Mouse (Mus musculus) stomach, postnatal 0 days (tissue): ENCODE results near the gene Noto. TPM values are rescaled to one million over a fixed set of nuclear protein-coding genes. Genes with fewer than 3 reads are reported as not detected.

Source experiments
- ATAC-seq: fragments of 200-750 bp; cut with Nextera tagmentation; 2 replicates; pipeline ENCODE4 v1.8.0; 2017; ENCODE audit not compliant: low FRiP score, low TSS enrichment
- DNase-seq: peaks from one replicate; pipeline ENCODE4 v3.0.0-alpha.2; 2016; ENCODE audit warnings: low spot score
- H3K27ac ChIP-seq: fragments of 300-500 bp; sonication (generic); replicated peaks from 2 replicates; pipeline ENCODE4 v1.5.1; 2014; ENCODE audit warnings: mild to moderate bottlenecking, control low read depth
- H3K27me3 ChIP-seq: fragments of 300-500 bp; sonication (generic); 2 replicates; pipeline ENCODE4 v1.6.1; 2014; ENCODE audit warnings: low read length; ENCODE audit not compliant: control insufficient read depth, insufficient read depth
- H3K36me3 ChIP-seq: fragments of 300-500 bp; sonication (generic); 2 replicates; pipeline ENCODE4 v1.6.1; 2014; ENCODE audit warnings: low read length, mixed read lengths; ENCODE audit not compliant: control insufficient read depth, insufficient read depth
- H3K4me1 ChIP-seq: fragments of 300-500 bp; sonication (generic); replicated peaks from 2 replicates; pipeline ENCODE4 v1.6.1; 2014; ENCODE audit warnings: antibody characterized with exemption; ENCODE audit not compliant: control insufficient read depth, insufficient read depth
- H3K4me2 ChIP-seq: fragments of 300-500 bp; sonication (generic); replicated peaks from 2 replicates; pipeline ENCODE4 v1.6.1; 2014; ENCODE audit warnings: low read depth, mild to moderate bottlenecking, control low read depth, moderate library complexity
- H3K4me3 ChIP-seq: fragments of 300-500 bp; sonication (generic); 2 replicates; pipeline ENCODE4 v1.5.1; 2014; ENCODE audit warnings: low read depth, low read length, control low read depth
- H3K9ac ChIP-seq: fragments of 300-500 bp; sonication (generic); 2 replicates; pipeline ENCODE4 v1.6.1; 2014; ENCODE audit warnings: mild to moderate bottlenecking, low read length, control low read depth, mixed read lengths
- H3K9me3 ChIP-seq: fragments of 300-500 bp; sonication (generic); 2 replicates; pipeline ENCODE4 v1.6.1; 2016; ENCODE audit warnings: low read length; ENCODE audit not compliant: control insufficient read depth
- CTCF ChIP-seq: IDR thresholded peaks from 2 replicates; pipeline ENCODE4 v1.5.1; 2016; ENCODE audit warnings: antibody characterized with exemption, low read depth, mild to moderate bottlenecking, moderate library complexity
- EP300 ChIP-seq: optimal IDR thresholded peaks from 2 replicates; pipeline ENCODE3; 2016; ENCODE audit warnings: antibody characterized with exemption
- WGBS: fragments of 180-500 bp; shearing (Covaris S2); extraction: QIAGEN DNeasy Blood & Tissue Kit; methylation state at CpG from one replicate; pipeline ENCODE4 v1.1.7; 2014; 5-methylcytosine and 5-hydroxymethylcytosine counted together
- polyA plus RNA-seq: library from polyadenylated mRNA; unstranded; fragments of >200 nt; fragmentation: Nextera tagmentation; extraction: Ambion mirVana; gene quantifications from 2 replicates; pipeline ENCODE4 v1.2.1, GENCODE M21; 2015

Noto gene
- polyA plus RNA-seq, 1 experiment from 2014 or later, result not detected

DNA sequence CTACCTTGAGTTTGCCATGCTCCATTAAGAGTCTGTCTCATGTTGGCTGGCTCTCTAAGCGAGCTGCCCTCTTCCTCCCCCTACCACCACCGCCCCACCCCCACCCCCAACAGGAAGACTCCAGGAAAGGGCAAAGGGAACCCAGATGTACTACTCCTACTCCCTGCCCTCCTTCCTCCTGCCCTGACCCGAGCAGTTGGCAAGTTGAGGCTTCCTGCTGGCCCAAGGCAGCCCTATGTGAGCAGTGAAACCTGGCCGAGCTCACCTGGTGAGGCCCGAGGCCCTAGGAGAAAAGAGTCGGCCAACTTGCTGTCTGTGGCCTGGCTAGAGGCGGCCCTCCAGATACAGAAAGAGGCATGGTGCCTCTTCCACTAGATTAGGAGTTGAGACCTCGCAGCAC lies 45.1 kb upstream of the Noto start:
- H3K27ac ChIP-seq, result no peak overlapping the region
- 58% methylated on average over 8 of the region's 8 CpGs for WGBS
- no peak overlapping the region for H3K9ac ChIP-seq

DNA sequence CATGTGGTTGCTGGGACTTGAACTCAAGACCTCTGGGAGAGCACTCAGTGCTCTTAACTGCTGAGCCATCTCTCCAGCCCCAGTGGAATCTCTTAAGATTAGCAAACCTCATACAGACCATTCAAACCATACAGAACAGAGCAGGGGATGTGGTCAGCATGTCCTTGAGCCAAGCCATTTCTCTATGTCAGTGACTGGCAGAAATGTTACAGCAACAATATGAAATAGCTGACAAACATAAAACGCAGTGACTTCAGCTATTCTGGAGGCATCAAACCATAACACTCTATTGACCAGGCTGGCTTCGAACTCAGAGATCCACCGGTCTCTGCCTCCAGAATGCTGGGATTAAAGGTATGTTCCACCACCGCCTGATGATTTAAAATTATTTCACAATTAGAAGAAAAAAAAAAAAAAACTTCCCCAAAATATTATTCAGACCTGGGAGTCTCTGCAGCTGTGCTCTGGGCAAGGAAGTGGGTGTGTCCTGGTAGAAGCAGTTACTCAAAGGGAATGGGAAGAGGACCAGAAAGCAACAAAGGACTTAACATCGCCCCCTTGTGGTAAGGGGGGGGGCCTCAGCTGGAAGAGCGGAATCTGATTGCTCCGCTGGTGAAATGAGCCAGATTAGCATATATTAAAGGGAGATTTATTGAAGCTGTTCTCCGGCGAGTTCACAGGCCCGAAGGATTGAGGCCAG lies 43.3 kb upstream of the Noto start:
- Histone ChIP-seq H3K9me3 (no peaks in the 10 kb centered on the region), H3K4me1 (no peaks in the 10 kb centered on the region), H3K4me2 (peak overlapping the region; percentile 17; the same call in 1 of the 2 replicates), H3K27ac (no peak overlapping the region), H3K4me3 (no peak overlapping the region), H3K9ac (no peak overlapping the region), H3K36me3 (no peaks in the 10 kb centered on the region), H3K27me3 (no peaks in the 10 kb centered on the region)
- ATAC-seq, result peak; percentile 84
- peak; percentile 85 for DNase-seq
- TF ChIP-seq CTCF, result peak; percentile 93
- TF ChIP-seq EP300, result no peak
- WGBS, result 22% methylated on average over 10 of the region's 10 CpGs

More for the DNA sequence above, 45.1 kb upstream of the Noto start:
- ATAC-seq (no peak), DNase-seq (no peak)
- H3K4me3 ChIP-seq, result no peak overlapping the region
- TF ChIP-seq CTCF (no peak), EP300 (no peak)
- H3K9me3 ChIP-seq, result no peaks in the 10 kb centered on the region
- H3K4me1 ChIP-seq, result no peaks in the 10 kb centered on the region
- no peak overlapping the region for H3K4me2 ChIP-seq
- H3K27me3 ChIP-seq, result no peaks in the 10 kb centered on the region
- no peaks in the 10 kb centered on the region for H3K36me3 ChIP-seq

DNA sequence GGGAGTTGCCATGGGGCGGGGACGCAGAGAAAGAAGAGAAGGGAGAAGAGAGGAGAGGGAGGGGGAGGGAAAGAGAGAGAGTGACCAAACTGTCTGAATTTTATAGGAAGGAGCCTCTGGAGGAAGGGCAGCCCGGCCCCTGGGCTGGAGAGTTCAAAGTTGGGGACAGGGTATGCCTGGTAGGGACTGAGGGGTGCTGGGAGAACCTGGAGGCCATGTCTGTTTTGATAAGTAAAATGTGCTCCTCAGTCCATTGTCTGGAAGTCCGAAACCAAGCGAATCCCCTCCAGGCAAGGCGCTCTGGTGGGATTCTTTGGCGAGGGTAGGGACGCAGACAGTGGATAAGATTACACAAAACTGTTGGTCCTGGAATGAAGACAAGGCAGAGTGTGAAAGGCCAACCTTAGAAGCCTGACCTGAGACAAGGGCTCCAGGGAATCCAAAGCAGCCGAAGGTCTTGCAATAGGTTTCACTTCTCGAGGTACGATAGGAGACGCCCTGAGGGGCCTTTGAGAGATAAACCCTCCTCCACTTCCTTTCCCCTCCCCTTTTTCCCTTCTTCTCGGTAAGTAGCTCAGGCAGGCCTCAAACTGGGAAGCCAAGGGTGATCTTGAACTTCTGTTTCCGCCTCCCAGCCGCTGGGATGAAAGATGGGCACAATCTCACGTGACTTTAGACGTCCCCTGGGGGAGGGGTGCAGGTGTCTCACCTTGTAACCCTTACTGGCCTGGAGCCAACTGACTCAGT lies 42.6 kb upstream of the Noto start:
- TF ChIP-seq CTCF (no peak), EP300 (no peak)
- ATAC-seq (peak; percentile 43; the same call in 1 of the 2 replicates), DNase-seq (no peak)
- H3K27me3 ChIP-seq, result no peaks in the 10 kb centered on the region
- no peak overlapping the region for H3K27ac ChIP-seq
- no peaks in the 10 kb centered on the region for H3K36me3 ChIP-seq
- peak overlapping the region; percentile 17; the same call in 1 of the 2 replicates for H3K4me2 ChIP-seq
- H3K9me3 ChIP-seq, result no peaks in the 10 kb centered on the region
- no peaks in the 10 kb centered on the region for H3K4me1 ChIP-seq
- H3K9ac ChIP-seq, result 0 out of 2 replicates have a peak overlapping the region, but pooled peaks have one; percentile 8
- whole genome bisulfite sequencing, result 36% methylated on average over 17 of the region's 17 CpGs
- H3K4me3 ChIP-seq, result no peak overlapping the region

DNA sequence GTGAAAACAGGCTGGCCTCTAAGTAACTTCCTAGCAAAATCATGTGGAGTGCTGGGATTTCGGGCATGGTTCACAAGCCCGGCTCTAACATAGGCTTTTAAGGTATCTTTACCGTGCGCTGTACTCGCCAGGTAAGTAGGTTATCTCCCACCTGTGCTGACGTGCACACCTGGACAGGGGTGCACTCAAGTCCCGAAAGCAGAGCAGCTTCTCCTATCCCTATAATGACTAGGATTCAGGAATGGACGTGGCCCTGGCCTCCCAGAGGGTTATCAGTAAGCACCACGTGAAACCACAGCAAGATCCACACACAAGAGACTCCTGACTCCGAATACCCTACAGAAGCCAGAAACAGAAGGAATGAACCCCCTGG lies 42.1 kb upstream of the Noto start:
- 80% methylated on average over 10 of the region's 10 CpGs for WGBS
- Histone ChIP-seq H3K27me3 (no peaks in the 10 kb centered on the region), H3K4me3 (no peak overlapping the region), H3K9me3 (no peaks in the 10 kb centered on the region), H3K9ac (no peak overlapping the region), H3K36me3 (no peaks in the 10 kb centered on the region), H3K4me2 (no peak overlapping the region), H3K4me1 (no peaks in the 10 kb centered on the region), H3K27ac (no peak overlapping the region)
- no peak for TF ChIP-seq EP300
- no peak for TF ChIP-seq CTCF
- DNase-seq, result no peak
- 0 out of 2 replicates have a peak, but pooled peaks have one; percentile 21 for ATAC-seq

DNA sequence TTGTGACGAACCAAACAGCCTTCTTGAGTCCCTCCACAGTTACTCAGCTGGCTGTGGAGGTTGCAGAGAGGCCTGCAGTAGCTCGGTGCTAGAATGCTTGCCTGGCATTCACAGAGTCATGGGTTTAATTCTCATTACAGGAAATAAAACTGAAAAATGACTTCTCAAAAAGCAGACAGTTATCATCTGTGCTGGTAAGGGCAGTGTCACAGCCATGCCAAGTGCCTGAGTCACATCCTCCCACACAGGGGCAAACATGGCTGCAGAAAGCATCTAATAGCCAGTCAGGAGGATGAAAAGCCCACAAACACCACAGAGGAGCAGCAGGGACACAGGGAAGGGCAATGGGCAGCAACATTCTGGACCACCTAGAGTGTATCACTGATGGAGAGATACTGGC lies 40.9 kb upstream of the Noto start:
- TF ChIP-seq CTCF, result no peak
- no peak for TF ChIP-seq EP300
- Histone ChIP-seq H3K27me3 (no peaks in the 10 kb centered on the region), H3K9me3 (no peaks in the 10 kb centered on the region), H3K4me1 (no peaks in the 10 kb centered on the region), H3K36me3 (no peaks in the 10 kb centered on the region), H3K4me3 (no peak overlapping the region), H3K27ac (no peak overlapping the region), H3K4me2 (no peak overlapping the region), H3K9ac (no peak overlapping the region)
- DNase-seq (no peak), ATAC-seq (no peak)
- 80% methylated on average over 2 of the region's 2 CpGs for WGBS

DNA sequence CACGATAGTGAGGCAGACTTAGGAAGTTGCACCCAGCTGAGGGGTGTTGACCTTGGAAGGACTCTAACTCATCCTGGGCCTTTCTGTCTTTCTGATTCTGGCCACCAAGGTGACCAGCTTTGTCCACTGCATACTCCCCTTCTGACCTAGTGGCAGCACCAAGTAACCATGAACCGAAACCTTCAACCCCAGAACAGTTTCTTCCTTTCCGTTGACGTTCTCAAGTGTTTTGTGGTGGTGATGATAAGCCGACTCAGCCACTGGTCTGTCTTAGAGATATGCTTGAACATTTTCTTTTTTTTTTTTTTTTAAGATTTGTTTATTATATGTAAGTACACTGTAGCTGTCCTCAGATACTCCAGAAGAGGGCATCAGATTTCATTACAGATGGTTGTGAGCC lies 35.1 kb upstream of the Noto start:
- WGBS, result 69% methylated on average over 5 of the region's 5 CpGs
- Histone ChIP-seq H3K27ac (no peak overlapping the region), H3K4me2 (no peak overlapping the region), H3K4me3 (no peak overlapping the region), H3K27me3 (no peaks in the 10 kb centered on the region), H3K36me3 (no peaks in the 10 kb centered on the region), H3K9me3 (no peaks in the 10 kb centered on the region), H3K9ac (no peak overlapping the region), H3K4me1 (no peaks in the 10 kb centered on the region)
- TF ChIP-seq EP300 (no peak), CTCF (no peak)
- DNase-seq (no peak), ATAC-seq (no peak)
